Mouse (Mus musculus) lung, postnatal 10 days (tissue): ENCODE results near the gene Gm16223.

Experiments used
- DNase-seq: peaks from one replicate; pipeline ENCODE4 v3.0.0; 2021

The Gm16223 gene

GRCm38 (mm10) chr5:42224840-42225239 is 157.1 kb downstream of the Gm16223 start:
- no peak for DNase-seq

DNA sequence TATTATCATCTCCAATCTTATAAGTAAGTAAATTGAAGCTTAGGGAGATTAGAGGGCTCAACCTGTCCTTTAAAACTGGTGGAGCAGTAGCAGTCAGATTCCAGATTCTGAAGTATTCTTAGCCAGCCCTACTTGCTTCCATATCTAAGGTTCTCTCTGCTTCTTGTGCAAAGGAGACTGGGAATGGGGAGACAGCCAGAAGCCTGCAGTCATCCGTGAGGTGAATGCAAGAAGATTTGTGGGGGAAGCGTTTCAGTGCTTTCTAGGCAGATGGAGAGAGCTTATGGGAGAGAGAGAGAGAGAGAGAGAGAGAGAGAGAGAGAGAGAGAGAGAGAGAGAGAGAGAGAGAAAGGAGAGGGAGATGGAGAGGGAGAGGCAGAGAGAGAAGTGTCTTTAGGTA is 160.9 kb downstream of the Gm16223 start:
- DNase-seq, result no peak

GRCm38 (mm10) chr5:42239291-42239690 is 171.5 kb downstream of the Gm16223 start:
- no peak for DNase-seq

DNA sequence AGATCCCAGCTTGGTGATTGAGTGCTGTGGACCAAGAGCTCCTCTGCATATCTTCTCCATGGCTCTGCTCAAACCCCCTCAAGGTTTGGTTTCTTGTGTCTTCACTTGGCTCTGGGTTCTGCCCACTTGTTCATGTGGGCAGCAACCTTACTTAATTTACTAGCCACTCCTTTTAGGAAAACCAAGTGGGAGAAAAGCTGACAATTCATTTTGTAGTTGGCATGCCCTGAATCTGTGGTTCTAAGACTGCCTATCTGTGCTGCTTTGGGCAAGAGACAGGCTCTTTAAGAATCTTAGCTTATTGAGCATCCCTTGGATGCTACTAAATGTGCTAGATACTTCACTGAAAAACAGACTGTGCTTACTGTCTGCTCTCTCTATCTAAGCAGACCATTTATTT is 172.0 kb downstream of the Gm16223 start:
- DNase-seq, result no peak

DNA sequence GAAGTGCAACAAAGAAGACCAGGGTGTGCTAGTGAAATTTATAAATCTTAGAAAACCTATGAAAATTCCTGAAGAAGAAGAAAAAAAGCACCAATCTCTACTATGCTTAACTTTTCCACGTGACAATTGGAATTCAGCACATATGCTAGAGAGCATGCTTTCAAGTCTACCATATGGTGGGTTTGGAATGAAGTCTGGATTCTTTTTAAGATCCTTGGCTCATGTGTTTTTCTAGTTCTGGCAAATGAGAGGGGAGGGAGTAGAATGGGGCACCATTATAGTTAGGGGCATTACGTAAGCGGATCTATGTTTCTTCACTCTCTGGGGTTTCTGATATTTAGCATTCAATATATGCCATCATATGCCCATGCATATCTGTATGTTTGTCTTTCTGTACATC is 182.6 kb downstream of the Gm16223 start:
- no peak for DNase-seq
